Mouse (Mus musculus): ENCODE measurements around the gene Ptprh. TPM values are rescaled to one million over a fixed set of nuclear protein-coding genes. Genes with fewer than 3 reads are reported as not detected.
A peak's percentile ranks its signal among the peaks of the same experiment; 100 is the strongest.

The Ptprh gene
- 0.04 TPM in 1 of 2 replicates, not detected in the other for polyA plus RNA-seq (2015; fragmentation: Nextera tagmentation; extraction: Ambion mirVana)

GRCm38 (mm10) chr7:4603873-4604272 lies at the start of gene Ptprh:
Gene Ptprh, minus strand, starts transcription at chr7:4604041.
- H3K4me3 ChIP-seq, result no peak within 1 kb of the TSS
- 65% methylated on average over 6 of the region's 6 CpGs for WGBS
- no peak for ATAC-seq (ENCODE audit: extremely low read depth, insufficient number of reproducible peaks, low FRiP score, low TSS enrichment)
- no peaks in the 10 kb centered on the region for H3K36me3 ChIP-seq
- H3K4me1 ChIP-seq, result no peaks in the 10 kb centered on the region
- no peak within 1 kb of the TSS for H3K4me2 ChIP-seq
- H3K9ac ChIP-seq, result no peak within 1 kb of the TSS
- H3K27ac ChIP-seq (replicated peaks), result no peak within 1 kb of the TSS
- no peaks in the 10 kb centered on the region for H3K9me3 ChIP-seq
- H3K27me3 ChIP-seq (replicated peaks), result no peaks in the 10 kb centered on the region

GRCm38 (mm10) chr7:4653351-4653750 lies 49.5 kb upstream of the Ptprh start:
- WGBS, result 76% methylated on average over 5 of the region's 5 CpGs
- Histone ChIP-seq H3K27me3 (replicated peaks) (no peaks in the 10 kb centered on the region), H3K9ac (no peak overlapping the region), H3K4me3 (no peak overlapping the region), H3K27ac (replicated peaks) (no peak overlapping the region), H3K4me2 (no peak overlapping the region), H3K9me3 (no peaks in the 10 kb centered on the region), H3K36me3 (peaks cover 19% of the 10 kb centered on the region), H3K4me1 (peaks cover 69% of the 10 kb centered on the region)
- ATAC-seq (ENCODE audit: extremely low read depth, insufficient number of reproducible peaks, low FRiP score, low TSS enrichment), result no peak

- Histone ChIP-seq H3K9me3 (no peaks in the 10 kb centered on the region), H3K27me3 (replicated peaks) (no peaks in the 10 kb centered on the region), H3K9ac (no peak overlapping the region), H3K36me3 (peaks cover 19% of the 10 kb centered on the region), H3K4me3 (no peak overlapping the region), H3K27ac (replicated peaks) (no peak overlapping the region), H3K4me2 (no peak overlapping the region), H3K4me1 (peaks cover 72% of the 10 kb centered on the region)
- WGBS, result 52% methylated on average over 5 of the region's 5 CpGs
- ATAC-seq (ENCODE audit: extremely low read depth, insufficient number of reproducible peaks, low FRiP score, low TSS enrichment), result no peak
These were observed 48.9 kb upstream of the Ptprh start for GRCm38 (mm10) chr7:4652726-4653125.

- WGBS, result 73% methylated on average over 8 of the region's 8 CpGs
- ATAC-seq (ENCODE audit: extremely low read depth, insufficient number of reproducible peaks, low FRiP score, low TSS enrichment), result no peak
- no peak overlapping the region for H3K9ac ChIP-seq
- no peak overlapping the region for H3K4me3 ChIP-seq
- H3K27me3 ChIP-seq (replicated peaks), result no peaks in the 10 kb centered on the region
- no peaks in the 10 kb centered on the region for H3K9me3 ChIP-seq
- H3K36me3 ChIP-seq, result peaks cover 24% of the 10 kb centered on the region
- peaks cover 72% of the 10 kb centered on the region for H3K4me1 ChIP-seq
- H3K27ac ChIP-seq (replicated peaks), result no peak overlapping the region
- H3K4me2 ChIP-seq, result no peak overlapping the region
These were observed 47.7 kb upstream of the Ptprh start for GRCm38 (mm10) chr7:4651581-4651980.

- H3K9ac ChIP-seq, result peak overlapping the region; percentile 21; the same call in 1 of the 2 replicates
- H3K27ac ChIP-seq (replicated peaks), result peak overlapping the region; percentile 36
- no peaks in the 10 kb centered on the region for H3K27me3 ChIP-seq (replicated peaks)
- no peak for ATAC-seq (ENCODE audit: extremely low read depth, insufficient number of reproducible peaks, low FRiP score, low TSS enrichment)
- no peaks in the 10 kb centered on the region for H3K9me3 ChIP-seq
- peaks cover 54% of the 10 kb centered on the region for H3K36me3 ChIP-seq
- 88% methylated on average over 2 of the region's 2 CpGs for WGBS
- no peak overlapping the region for H3K4me3 ChIP-seq
- H3K4me2 ChIP-seq, result no peak overlapping the region
- H3K4me1 ChIP-seq, result peaks cover 38% of the 10 kb centered on the region
These were observed 44.2 kb upstream of the Ptprh start for GRCm38 (mm10) chr7:4647992-4648391.

- Histone ChIP-seq H3K27me3 (replicated peaks) (no peaks in the 10 kb centered on the region), H3K4me2 (no peak overlapping the region), H3K4me3 (no peak overlapping the region), H3K36me3 (peaks cover 56% of the 10 kb centered on the region), H3K9ac (peak overlapping the region; percentile 59; the same call in 1 of the 2 replicates), H3K4me1 (peaks cover 31% of the 10 kb centered on the region), H3K9me3 (no peaks in the 10 kb centered on the region), H3K27ac (replicated peaks) (peak overlapping the region; percentile 36)
- ATAC-seq (ENCODE audit: extremely low read depth, insufficient number of reproducible peaks, low FRiP score, low TSS enrichment), result no peak; the same call in 1 of the 2 replicates
- 20% methylated on average over 6 of the region's 6 CpGs for WGBS
These were observed 43.5 kb upstream of the Ptprh start for GRCm38 (mm10) chr7:4647291-4647690.

GRCm38 (mm10) chr7:4646806-4647205 lies 43.0 kb upstream of the Ptprh start:
- Histone ChIP-seq H3K4me1 (peaks cover 26% of the 10 kb centered on the region), H3K4me3 (no peak overlapping the region), H3K27me3 (replicated peaks) (no peaks in the 10 kb centered on the region), H3K9me3 (no peaks in the 10 kb centered on the region), H3K4me2 (no peak overlapping the region), H3K27ac (replicated peaks) (peak overlapping the region; percentile 36), H3K9ac (peak overlapping the region; percentile 59; the same call in 1 of the 2 replicates), H3K36me3 (peaks cover 61% of the 10 kb centered on the region)
- no peak for ATAC-seq (ENCODE audit: extremely low read depth, insufficient number of reproducible peaks, low FRiP score, low TSS enrichment)
- 76% methylated on average over 3 of the region's 3 CpGs for WGBS

GRCm38 (mm10) chr7:4643225-4643624 lies 39.4 kb upstream of the Ptprh start:
- H3K9me3 ChIP-seq, result no peaks in the 10 kb centered on the region
- ATAC-seq (ENCODE audit: extremely low read depth, insufficient number of reproducible peaks, low FRiP score, low TSS enrichment), result no peak
- H3K36me3 ChIP-seq, result peaks cover 89% of the 10 kb centered on the region
- peaks cover 18% of the 10 kb centered on the region for H3K4me1 ChIP-seq
- no peak overlapping the region for H3K4me2 ChIP-seq
- 76% methylated on average over 6 of the region's 6 CpGs for WGBS
- H3K27me3 ChIP-seq (replicated peaks), result no peaks in the 10 kb centered on the region
- no peak overlapping the region for H3K27ac ChIP-seq (replicated peaks)
- no peak overlapping the region for H3K4me3 ChIP-seq
- H3K9ac ChIP-seq, result no peak overlapping the region

- H3K4me1 ChIP-seq, result peaks cover 6% of the 10 kb centered on the region
- H3K9me3 ChIP-seq, result no peaks in the 10 kb centered on the region
- WGBS, result 74% methylated on average over 7 of the region's 7 CpGs
- H3K4me2 ChIP-seq, result no peak overlapping the region
- H3K27ac ChIP-seq (replicated peaks), result no peak overlapping the region
- H3K27me3 ChIP-seq (replicated peaks), result no peaks in the 10 kb centered on the region
- ATAC-seq (ENCODE audit: extremely low read depth, insufficient number of reproducible peaks, low FRiP score, low TSS enrichment), result no peak
- no peak overlapping the region for H3K4me3 ChIP-seq
- H3K9ac ChIP-seq, result no peak overlapping the region
- peaks cover 100% of the 10 kb centered on the region for H3K36me3 ChIP-seq
These were observed 38.1 kb upstream of the Ptprh start for GRCm38 (mm10) chr7:4641956-4642355.

GRCm38 (mm10) chr7:4641155-4641554 lies 37.3 kb upstream of the Ptprh start:
- no peak overlapping the region for H3K27ac ChIP-seq (replicated peaks)
- no peak overlapping the region for H3K9ac ChIP-seq
- 83% methylated on average over 11 of the region's 11 CpGs for WGBS
- no peaks in the 10 kb centered on the region for H3K4me1 ChIP-seq
- H3K36me3 ChIP-seq, result peaks cover 100% of the 10 kb centered on the region
- no peak overlapping the region for H3K4me2 ChIP-seq
- H3K4me3 ChIP-seq, result no peak overlapping the region
- ATAC-seq (ENCODE audit: extremely low read depth, insufficient number of reproducible peaks, low FRiP score, low TSS enrichment), result no peak
- no peaks in the 10 kb centered on the region for H3K9me3 ChIP-seq
- no peaks in the 10 kb centered on the region for H3K27me3 ChIP-seq (replicated peaks)

- H3K36me3 ChIP-seq, result peaks cover 96% of the 10 kb centered on the region
- no peak for ATAC-seq (ENCODE audit: extremely low read depth, insufficient number of reproducible peaks, low FRiP score, low TSS enrichment)
- no peaks in the 10 kb centered on the region for H3K27me3 ChIP-seq (replicated peaks)
- no peak overlapping the region for H3K4me2 ChIP-seq
- no peak overlapping the region for H3K9ac ChIP-seq
- no peaks in the 10 kb centered on the region for H3K4me1 ChIP-seq
- no peak overlapping the region for H3K4me3 ChIP-seq
- no peaks in the 10 kb centered on the region for H3K9me3 ChIP-seq
- no peak overlapping the region for H3K27ac ChIP-seq (replicated peaks)
- WGBS, result 82% methylated on average over 4 of the region's 4 CpGs
These were observed 32.3 kb upstream of the Ptprh start for GRCm38 (mm10) chr7:4636179-4636578.

- H3K27ac ChIP-seq (replicated peaks), result 0 out of 2 replicates have a peak within 1 kb of the TSS, but pooled peaks have one; percentile 36
- no peaks in the 10 kb centered on the region for H3K27me3 ChIP-seq (replicated peaks)
- H3K36me3 ChIP-seq, result peaks cover 76% of the 10 kb centered on the region
- no peaks in the 10 kb centered on the region for H3K9me3 ChIP-seq
- ATAC-seq (ENCODE audit: extremely low read depth, insufficient number of reproducible peaks, low FRiP score, low TSS enrichment), result peak; percentile 15; the same call in 1 of the 2 replicates
- H3K4me2 ChIP-seq, result peak within 1 kb of the TSS; percentile 55; the same call in 1 of the 2 replicates
- no peaks in the 10 kb centered on the region for H3K4me1 ChIP-seq
- WGBS, result 72% methylated on average over 4 of the region's 4 CpGs
- H3K9ac ChIP-seq, result no peak within 1 kb of the TSS
- H3K4me3 ChIP-seq, result no peak within 1 kb of the TSS
These were observed 27.2 kb upstream of the Ptprh start, which contains the start of gene Tmem86b for GRCm38 (mm10) chr7:4631031-4631430. Gene Tmem86b, minus strand, starts transcription at chr7:4631422.

Data from heart, embryonic 13.5 days (tissue).